Mouse (Mus musculus): ENCODE measurements at regions not wholly inside any gene's neighbourhood (a gene's known extent, or its start where the extent isn't known, plus 50 kb on each side); places are given as distances from the start of the nearest gene placed in this dataset.
A peak's percentile ranks its signal among the peaks of the same experiment; 100 is the strongest.
"Not testable (repeated sequence)": the region's sequence is repeated elsewhere in the genome, so short reads cannot be mapped to it uniquely, and the experiment has no call there.

GRCm38 (mm10) chr8:20436956-20437355, 73.9 kb upstream of the Gm15319 start:
- not testable (repeated sequence) for H3K4me3 ChIP-seq (ENCODE audit: insufficient read depth, low read length); H3K27ac ChIP-seq (ENCODE audit: insufficient read depth, low read length); H3K4me1 ChIP-seq (ENCODE audit: control insufficient read depth, insufficient read depth, low read length)

- H3K4me3 ChIP-seq (ENCODE audit: insufficient read depth, low read length); H3K27ac ChIP-seq (ENCODE audit: insufficient read depth, low read length); H3K4me1 ChIP-seq (ENCODE audit: control insufficient read depth, insufficient read depth, low read length): not testable (repeated sequence)
Measured at GRCm38 (mm10) chr8:20433236-20433635, 70.2 kb upstream of the Gm15319 start.

GRCm38 (mm10) chr8:20429469-20429868, 66.5 kb upstream of the Gm15319 start:
- H3K4me3 ChIP-seq (ENCODE audit: insufficient read depth, low read length); H3K27ac ChIP-seq (ENCODE audit: insufficient read depth, low read length); H3K4me1 ChIP-seq (ENCODE audit: control insufficient read depth, insufficient read depth, low read length): not testable (repeated sequence)

DNA sequence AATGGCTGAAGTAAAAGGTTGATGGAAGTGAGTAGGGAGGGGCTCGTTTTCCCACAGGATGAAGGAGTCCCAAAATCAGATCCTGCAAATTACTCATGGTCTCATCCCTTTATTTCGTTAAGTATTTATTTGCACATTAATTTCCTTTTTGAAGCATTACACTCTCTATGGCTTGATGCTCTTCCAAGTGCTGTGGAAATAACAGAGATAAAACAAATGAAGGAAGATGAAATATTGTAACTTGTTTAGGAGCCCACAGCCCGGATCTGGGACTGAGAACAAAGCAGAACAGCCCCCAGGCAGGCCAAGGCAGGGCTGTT, 61.9 kb upstream of the Gm15319 start:
- H3K4me3 ChIP-seq (ENCODE audit: insufficient read depth, low read length): peak overlapping the region; percentile 20; the same call in 1 of the 2 replicates
- not testable (repeated sequence) for H3K27ac ChIP-seq (ENCODE audit: insufficient read depth, low read length); H3K4me1 ChIP-seq (ENCODE audit: control insufficient read depth, insufficient read depth, low read length)

DNA sequence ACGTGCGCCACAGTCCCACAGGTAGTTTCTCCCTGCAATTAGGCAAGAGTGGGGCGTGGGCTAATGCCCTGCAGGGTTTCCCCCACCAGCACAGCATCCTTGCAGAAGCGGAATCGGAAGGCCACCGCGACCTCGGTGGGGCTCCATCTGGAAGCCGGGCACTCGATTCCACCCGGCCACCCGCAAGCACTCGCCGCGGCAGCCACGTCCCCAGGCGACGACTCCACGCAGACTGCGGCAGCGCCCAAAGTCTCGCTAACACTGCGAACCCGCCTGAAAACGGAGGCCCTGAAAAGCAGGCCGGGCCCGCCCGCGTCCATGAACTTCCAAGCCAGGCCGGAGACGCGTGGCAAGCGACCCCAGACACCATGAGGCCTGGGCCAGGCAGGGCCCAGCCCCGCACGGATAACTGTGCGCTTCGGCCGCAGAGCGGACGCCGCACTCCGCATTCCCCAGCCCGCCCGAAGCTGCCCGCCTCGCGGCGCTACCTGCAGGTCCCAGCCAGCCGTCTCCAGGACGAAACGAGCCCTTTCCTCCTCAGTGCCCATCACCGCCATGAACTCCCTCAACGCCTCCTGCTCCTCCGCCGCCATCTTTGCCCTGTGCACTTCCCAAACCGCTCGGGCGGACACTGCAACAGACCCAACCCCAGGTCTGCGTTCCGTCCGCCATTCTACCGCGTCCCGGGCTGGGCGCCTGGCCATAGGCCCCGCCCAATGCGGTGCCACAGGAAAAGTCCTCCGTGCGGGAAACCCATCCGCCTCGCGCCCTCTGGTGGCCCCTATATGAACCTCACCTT, 61.3 kb upstream of the Gm15319 start:
- not testable (repeated sequence) for H3K4me1 ChIP-seq (ENCODE audit: control insufficient read depth, insufficient read depth, low read length); H3K27ac ChIP-seq (ENCODE audit: insufficient read depth, low read length)
- TF ChIP-seq CTCF (IDR thresholded peaks at IDR 0.05; ENCODE audit: extremely low read depth, insufficient read depth, low read length): peak; percentile 59
- H3K4me3 ChIP-seq (ENCODE audit: insufficient read depth, low read length): peak overlapping the region; percentile 20

DNA sequence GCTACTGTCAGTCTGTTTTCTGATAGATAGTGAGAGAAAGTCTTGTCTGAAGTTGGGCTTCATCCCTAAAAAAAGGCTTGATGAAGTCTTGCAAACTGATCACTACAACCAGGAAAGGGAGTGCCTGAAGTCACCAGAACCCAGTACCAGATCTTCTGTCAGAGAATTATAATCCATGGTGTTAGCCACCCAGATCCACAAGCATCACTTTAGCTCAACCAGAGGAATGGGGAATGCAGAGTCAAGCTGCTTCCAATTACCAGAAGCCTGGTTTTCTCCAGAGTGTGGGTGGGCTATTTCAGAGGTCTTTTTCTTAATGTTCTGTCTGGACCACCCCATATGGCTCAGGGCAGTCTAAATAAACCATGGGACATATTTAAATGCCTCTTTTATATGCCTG, 57.8 kb upstream of the Gm15319 start:
- not testable (repeated sequence) for H3K27ac ChIP-seq (ENCODE audit: insufficient read depth, low read length); H3K4me3 ChIP-seq (ENCODE audit: insufficient read depth, low read length); H3K4me1 ChIP-seq (ENCODE audit: control insufficient read depth, insufficient read depth, low read length)

Measured in cortical plate, adult 2 months (tissue).